Mouse (Mus musculus) liver, postnatal 0 days (tissue): ENCODE measurements around the gene Olfm3. TPM values are rescaled to one million over a fixed set of nuclear protein-coding genes. Genes with fewer than 3 reads are reported as not detected.

Experiments used
- ATAC-seq: fragments of 200-750 bp; cut with Nextera tagmentation; 2 replicates; pipeline ENCODE4 v1.8.0; 2017; ENCODE audit warnings: mild to moderate bottlenecking, moderate library complexity
- DNase-seq: peaks from one replicate; pipeline ENCODE4 v3.0.0-alpha.2; 2016
- H3K27ac ChIP-seq: fragments of 300-500 bp; sonication (generic); 2 replicates; pipeline ENCODE4 v1.5.1; 2014; ENCODE audit warnings: antibody characterized with exemption, moderate library complexity, mild to moderate bottlenecking, low read depth
- H3K27me3 ChIP-seq: fragments of 300-500 bp; sonication (generic); 2 replicates; pipeline ENCODE4 v1.6.1; 2014; ENCODE audit warnings: low read length, control low read depth, mixed read lengths; ENCODE audit not compliant: insufficient read depth
- H3K36me3 ChIP-seq: fragments of 300-500 bp; sonication (generic); replicated peaks from 2 replicates; pipeline ENCODE4 v1.6.1; 2014; ENCODE audit warnings: mild to moderate bottlenecking, control low read depth, low read length, moderate library complexity, mixed read lengths; ENCODE audit not compliant: insufficient read depth
- H3K4me1 ChIP-seq: fragments of 300-500 bp; sonication (generic); 2 replicates; pipeline ENCODE4 v1.6.1; 2014; ENCODE audit warnings: antibody characterized with exemption, mild to moderate bottlenecking, control low read depth; ENCODE audit not compliant: insufficient read depth
- H3K4me2 ChIP-seq: fragments of 300-500 bp; sonication (generic); 2 replicates; pipeline ENCODE4 v1.6.1; 2014; ENCODE audit warnings: low read depth, mild to moderate bottlenecking, low read length, moderate library complexity, mixed read lengths
- H3K4me3 ChIP-seq: fragments of 300-500 bp; sonication (generic); 2 replicates; pipeline ENCODE4 v1.5.1; 2014; ENCODE audit warnings: low read depth, low read length
- H3K9ac ChIP-seq: fragments of 300-500 bp; sonication (generic); replicated peaks from 2 replicates; pipeline ENCODE4 v1.6.1; 2014; ENCODE audit warnings: mild to moderate bottlenecking, moderate library complexity
- H3K9me3 ChIP-seq: fragments of 300-500 bp; sonication (generic); 2 replicates; pipeline ENCODE4 v1.6.1; 2016; ENCODE audit warnings: mild to moderate bottlenecking, control low read depth, low read length, mixed read lengths
- CTCF ChIP-seq: sonication (generic); IDR thresholded peaks from 2 replicates; pipeline ENCODE4 v1.5.1; 2016; ENCODE audit warnings: antibody characterized with exemption, low read depth
- EP300 ChIP-seq: IDR thresholded peaks from 2 replicates; pipeline ENCODE4 v1.6.1; 2016; ENCODE audit warnings: antibody characterized with exemption, low read depth, mild to moderate bottlenecking
- WGBS: fragments of 180-500 bp; shearing (Covaris S2); extraction: QIAGEN DNeasy Blood & Tissue Kit; methylation state at CpG from one replicate; pipeline ENCODE4 v1.1.7; 2014; ENCODE audit not compliant: insufficient replicate concordance; 5-methylcytosine and 5-hydroxymethylcytosine counted together
- polyA plus RNA-seq: library from polyadenylated mRNA; unstranded; fragments of >200 nt; fragmentation: Nextera tagmentation; extraction: Ambion mirVana; gene quantifications from 2 replicates; pipeline ENCODE4 v1.2.1, GENCODE M21; 2015

Gene Olfm3
- polyA plus RNA-seq, 1 experiment from 2014 or later = not detected

GRCm38 (mm10) chr3:114962316-114963083 lies 58.6 kb downstream of the Olfm3 start:
- no peak for ATAC-seq
- Histone ChIP-seq H3K36me3 (no peaks in the 10 kb centered on the region), H3K9ac (no peak overlapping the region), H3K4me2 (no peak overlapping the region), H3K27me3 (no peaks in the 10 kb centered on the region), H3K4me1 (no peaks in the 10 kb centered on the region), H3K9me3 (no peaks in the 10 kb centered on the region), H3K4me3 (no peak overlapping the region), H3K27ac (no peak overlapping the region)
- TF ChIP-seq CTCF = no peak
- no peak for DNase-seq
- 64% methylated on average over 4 of the region's 4 CpGs for WGBS

GRCm38 (mm10) chr3:114971183-114971582 lies 67.3 kb downstream of the Olfm3 start:
- Histone ChIP-seq H3K4me1 (no peaks in the 10 kb centered on the region), H3K27ac (no peak overlapping the region), H3K4me2 (no peak overlapping the region), H3K4me3 (no peak overlapping the region), H3K36me3 (no peaks in the 10 kb centered on the region), H3K9me3 (no peaks in the 10 kb centered on the region), H3K9ac (no peak overlapping the region), H3K27me3 (no peaks in the 10 kb centered on the region)
- ATAC-seq = no peak
- TF ChIP-seq EP300 (no peak), CTCF (no peak)
- DNase-seq = no peak

- Histone ChIP-seq H3K27ac (no peak overlapping the region), H3K27me3 (no peaks in the 10 kb centered on the region), H3K36me3 (no peaks in the 10 kb centered on the region), H3K4me1 (no peaks in the 10 kb centered on the region), H3K9me3 (no peaks in the 10 kb centered on the region), H3K4me3 (no peak overlapping the region), H3K9ac (no peak overlapping the region), H3K4me2 (no peak overlapping the region)
- DNase-seq (no peak), ATAC-seq (no peak)
- TF ChIP-seq EP300 (no peak), CTCF (no peak)
- WGBS = 46% methylated on average over 1 of the region's 1 CpGs
These were observed 68.6 kb downstream of the Olfm3 start for GRCm38 (mm10) chr3:114972522-114972921.

GRCm38 (mm10) chr3:114990828-114991227 lies 87.0 kb downstream of the Olfm3 start:
- H3K9ac ChIP-seq = no peak overlapping the region
- WGBS = 86% methylated on average over 2 of the region's 2 CpGs
- no peak for TF ChIP-seq EP300
- TF ChIP-seq CTCF = no peak
- no peaks in the 10 kb centered on the region for H3K36me3 ChIP-seq
- no peak overlapping the region for H3K4me3 ChIP-seq
- DNase-seq (no peak), ATAC-seq (no peak)
- H3K4me2 ChIP-seq = no peak overlapping the region
- no peak overlapping the region for H3K27ac ChIP-seq
- H3K4me1 ChIP-seq = no peaks in the 10 kb centered on the region
- H3K27me3 ChIP-seq = no peaks in the 10 kb centered on the region
- H3K9me3 ChIP-seq = no peaks in the 10 kb centered on the region

DNA sequence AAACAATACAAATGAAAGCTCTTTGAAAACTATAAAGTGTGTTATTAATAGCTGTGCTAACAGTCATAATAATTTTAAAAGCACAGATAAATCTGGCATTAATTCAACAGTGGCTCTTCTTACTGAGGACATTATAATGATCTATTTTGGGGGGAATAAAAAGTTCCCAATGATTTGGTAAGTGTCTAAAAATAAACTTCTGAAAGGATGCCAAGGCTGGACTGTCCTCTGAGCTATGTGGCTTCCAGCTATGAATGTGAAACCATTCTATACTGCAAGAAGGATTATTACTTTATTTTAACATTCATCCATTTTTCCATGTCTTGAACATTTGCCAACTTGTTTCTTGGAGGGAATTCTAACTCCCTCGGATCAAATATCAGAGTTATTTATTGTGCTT lies 92.1 kb downstream of the Olfm3 start:
- H3K4me3 ChIP-seq = no peak overlapping the region

DNA sequence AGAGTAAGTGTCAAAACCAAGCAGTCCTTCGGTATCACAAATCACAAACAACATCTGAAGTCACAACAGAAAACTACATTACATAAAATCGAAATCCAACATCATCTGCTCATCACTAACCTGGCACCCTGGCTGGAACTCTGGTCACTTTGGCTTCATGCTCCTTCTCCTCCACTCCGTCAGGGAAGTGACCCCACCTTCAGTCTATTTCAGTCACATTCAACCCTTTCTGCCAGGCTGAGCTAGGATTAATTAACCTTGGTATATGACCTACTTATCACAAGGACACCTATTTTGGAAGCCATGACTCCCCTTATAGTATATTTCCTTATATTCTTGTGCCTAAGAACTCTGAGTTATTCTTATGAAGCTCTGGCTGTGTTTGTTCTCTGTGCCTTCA lies 123.7 kb downstream of the Olfm3 start:
- H3K4me2 ChIP-seq = no peak overlapping the region
- no peaks in the 10 kb centered on the region for H3K4me1 ChIP-seq
- no peak for TF ChIP-seq EP300
- TF ChIP-seq CTCF = no peak
- H3K9me3 ChIP-seq = no peaks in the 10 kb centered on the region
- no peak overlapping the region for H3K4me3 ChIP-seq
- H3K9ac ChIP-seq = no peak overlapping the region
- H3K36me3 ChIP-seq = no peaks in the 10 kb centered on the region
- no peaks in the 10 kb centered on the region for H3K27me3 ChIP-seq
- no peak overlapping the region for H3K27ac ChIP-seq
- WGBS = 66% methylated on average over 3 of the region's 3 CpGs
- ATAC-seq = no peak
- no peak for DNase-seq

More for the DNA sequence above, 92.1 kb downstream of the Olfm3 start:
- TF ChIP-seq EP300 = no peak
- no peak for TF ChIP-seq CTCF
- no peaks in the 10 kb centered on the region for H3K36me3 ChIP-seq
- no peak overlapping the region for H3K4me2 ChIP-seq
- no peaks in the 10 kb centered on the region for H3K27me3 ChIP-seq
- DNase-seq (no peak), ATAC-seq (no peak)
- H3K4me1 ChIP-seq = no peaks in the 10 kb centered on the region
- WGBS = 59% methylated on average over 1 of the region's 1 CpGs
- H3K9ac ChIP-seq = no peak overlapping the region
- H3K27ac ChIP-seq = no peak overlapping the region
- H3K9me3 ChIP-seq = no peaks in the 10 kb centered on the region
